Mouse (Mus musculus): ENCODE data around the gene Gm21988.

Gm21988 gene

DNA sequence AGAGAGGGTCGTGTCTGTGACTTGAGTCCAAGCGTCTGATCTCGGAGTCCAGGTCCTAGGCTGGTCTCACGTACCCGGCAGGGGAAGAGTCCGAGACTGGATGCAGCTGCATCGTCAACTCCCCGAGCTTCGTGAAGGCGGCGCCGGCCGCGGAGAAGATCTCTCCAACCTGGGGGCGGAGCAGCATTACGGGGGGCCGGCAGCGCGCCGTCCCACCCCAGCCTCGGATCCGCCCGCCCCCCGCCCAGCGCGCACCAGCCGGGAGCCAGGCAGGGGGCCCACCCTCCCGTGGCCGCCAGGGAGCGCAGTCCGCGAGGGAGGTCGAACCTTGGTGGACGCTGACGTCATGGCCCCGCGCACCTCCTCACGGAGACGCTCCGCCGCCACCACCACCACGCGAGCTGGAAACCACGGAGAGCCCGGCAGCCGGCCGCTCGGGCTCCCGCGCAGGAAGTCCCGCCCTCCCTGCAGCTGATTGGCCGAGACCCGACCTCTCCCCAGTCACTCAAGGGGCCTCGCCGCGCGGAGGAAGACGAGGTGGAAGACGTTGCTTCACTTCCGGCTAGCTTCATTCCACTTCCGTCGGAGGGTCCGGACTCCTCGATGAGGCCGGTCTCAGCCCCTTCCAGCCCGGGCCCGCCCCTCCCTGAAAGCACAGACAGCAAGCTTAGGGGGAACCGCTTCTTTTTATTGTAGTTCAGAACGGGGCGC, 2.0 kb downstream of the Gm21988 start, which contains the start of gene 0610010K14Rik:
Gene 0610010K14Rik, minus strand, starts transcription at position 458 of the 711 bp plus-strand sequence.
- in situ Hi-C loops (cut with MboI; ENCODE audit: unreplicated experiment in 2 of 2): loop anchor here (25.0 kb wide), 3 partner anchors 275 to 525 kb away; partner anchors contain the start of genes Gltpd2 (in 2 of the 2), Tm4sf5 (in 2 of the 2), Vmo1 (in 2 of the 2) and 4930544D05Rik (in 1 of the 2)

DNA sequence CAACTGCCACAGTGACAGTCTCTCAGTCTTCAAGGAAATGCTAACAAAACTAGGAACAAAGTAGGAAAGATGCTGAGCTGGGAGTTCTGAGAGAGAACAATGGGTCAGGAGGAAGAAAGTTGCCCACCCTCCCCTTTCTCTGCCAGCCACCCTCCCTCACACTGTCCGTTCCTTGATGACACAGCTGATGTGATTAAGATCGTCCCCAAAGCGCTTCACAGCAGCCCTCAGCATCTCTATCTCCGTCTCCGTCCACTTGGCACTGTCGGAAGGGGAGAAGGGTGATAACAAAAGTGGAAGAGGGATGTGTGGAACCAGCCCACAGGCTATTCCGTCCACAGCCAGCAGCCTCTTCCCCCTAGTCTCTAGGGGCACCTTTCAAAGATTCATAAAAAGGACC, 2.9 kb downstream of the Gm21988 start:
- in situ Hi-C loops (cut with MboI; ENCODE audit: unreplicated experiment in 2 of 2): loop anchor here (25.0 kb wide), 3 partner anchors 276 to 526 kb away; partner anchors contain the start of genes Gltpd2 (in 2 of the 2), Tm4sf5 (in 2 of the 2), Vmo1 (in 2 of the 2) and 4930544D05Rik (in 1 of the 2)

DNA sequence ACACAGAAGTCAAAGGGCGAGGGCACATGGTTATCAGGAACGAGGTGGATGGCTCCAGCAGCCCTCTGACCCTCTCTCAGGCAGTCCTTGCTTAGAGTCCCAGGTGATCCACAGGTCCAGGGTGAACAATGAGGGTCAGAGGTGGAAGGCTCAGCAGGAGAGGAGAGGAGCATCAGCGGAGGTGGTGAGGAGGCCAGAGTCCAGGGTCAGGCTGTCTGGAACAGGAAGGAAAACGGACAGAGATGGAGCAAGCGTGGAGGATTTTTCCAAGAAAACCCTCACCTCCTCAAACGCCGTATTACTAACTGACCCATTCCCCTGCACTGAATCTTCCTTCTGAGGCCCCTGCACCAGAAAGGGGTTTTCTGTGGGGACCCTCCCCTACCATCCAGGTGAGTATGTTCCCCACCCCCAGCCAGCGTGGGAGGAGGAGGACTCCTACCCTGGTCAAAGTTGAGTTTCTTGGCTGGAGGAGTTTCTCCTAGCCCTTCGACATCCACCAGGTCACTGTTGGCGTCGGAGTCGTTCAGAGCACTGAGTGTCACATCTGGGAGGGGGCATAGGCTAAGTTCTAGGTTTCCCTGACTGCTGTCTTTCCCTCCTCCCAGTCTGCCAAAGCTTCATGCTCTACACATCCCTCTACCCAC, 4.3 kb downstream of the Gm21988 start:
- in situ Hi-C loops (cut with MboI; ENCODE audit: unreplicated experiment in 2 of 2): loop anchor here (25.0 kb wide), 3 partner anchors 277 to 527 kb away; partner anchors contain the start of genes Gltpd2 (in 2 of the 2), Tm4sf5 (in 2 of the 2), Vmo1 (in 2 of the 2) and 4930544D05Rik (in 1 of the 2)

DNA sequence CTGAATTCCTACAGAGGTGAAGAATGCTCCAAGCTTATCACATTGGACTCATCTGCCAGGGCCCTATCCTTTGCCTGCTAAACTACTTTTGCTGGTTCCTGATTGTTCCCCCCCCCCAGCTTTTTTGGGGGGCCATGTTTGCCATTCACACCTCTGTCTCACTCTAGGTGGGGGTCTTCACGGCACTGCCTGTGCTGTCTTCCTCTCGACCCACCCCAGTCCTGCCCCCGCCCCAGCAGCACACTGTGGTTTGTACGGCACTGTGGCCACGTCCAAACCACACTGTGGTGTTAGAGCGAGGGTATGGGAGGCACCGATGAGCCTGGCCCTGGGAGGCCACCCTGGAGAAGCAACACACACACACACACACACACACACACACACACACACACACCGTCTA, 5.1 kb downstream of the Gm21988 start:
- in situ Hi-C loops (cut with MboI; ENCODE audit: unreplicated experiment in 2 of 2): loop anchor here (25.0 kb wide), 3 partner anchors 278 to 528 kb away; partner anchors contain the start of genes Gltpd2 (in 2 of the 2), Tm4sf5 (in 2 of the 2), Vmo1 (in 2 of the 2) and 4930544D05Rik (in 1 of the 2)

DNA sequence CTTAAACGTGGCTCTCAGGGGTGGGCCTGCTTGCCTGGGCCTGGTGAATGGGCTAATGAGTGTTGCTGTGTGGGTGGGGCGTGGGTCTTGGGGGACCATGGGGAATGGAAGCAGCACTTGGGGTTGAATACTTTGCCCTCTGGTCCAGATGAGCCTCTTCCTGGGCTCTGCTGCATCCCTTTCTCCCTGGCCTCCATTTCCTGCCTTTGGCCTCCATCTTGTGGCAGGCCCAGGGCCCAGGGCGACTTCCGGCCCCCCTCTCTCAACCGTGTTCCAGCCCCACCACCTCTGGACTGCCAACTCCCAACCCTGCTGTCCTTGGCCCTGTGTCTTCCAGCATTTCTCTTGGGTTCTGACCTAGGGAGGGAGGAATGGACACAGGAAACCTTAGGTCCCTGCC, 5.6 kb downstream of the Gm21988 start:
- in situ Hi-C loops (cut with MboI; ENCODE audit: unreplicated experiment in 2 of 2): loop anchor here (25.0 kb wide), 3 partner anchors 278 to 528 kb away; partner anchors contain the start of genes Gltpd2 (in 2 of the 2), Tm4sf5 (in 2 of the 2), Vmo1 (in 2 of the 2) and 4930544D05Rik (in 1 of the 2)

DNA sequence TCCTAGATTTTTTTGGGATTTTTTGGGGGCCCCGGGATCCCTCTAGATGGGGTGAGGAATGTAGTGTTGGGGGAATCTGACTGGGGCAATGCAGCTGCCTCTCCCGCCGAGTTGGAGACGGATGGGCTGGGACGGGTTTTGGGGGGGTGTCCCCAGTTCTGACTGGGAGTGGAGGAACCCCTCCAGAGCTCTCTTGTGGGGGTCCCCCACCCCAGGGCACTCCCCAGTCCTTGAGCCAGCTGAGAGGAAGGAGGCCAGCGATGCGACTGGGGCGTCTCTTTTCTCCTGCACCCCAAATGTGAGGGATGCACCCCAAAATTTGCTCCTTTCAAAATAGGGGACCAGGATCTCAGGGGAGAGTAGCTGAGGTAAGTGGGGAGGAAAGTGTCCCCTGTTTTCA, 6.6 kb downstream of the Gm21988 start:
- in situ Hi-C loops (cut with MboI; ENCODE audit: unreplicated experiment in 2 of 2): loop anchor here (25.0 kb wide), 3 partner anchors 279 to 529 kb away; partner anchors contain the start of genes Gltpd2 (in 2 of the 2), Tm4sf5 (in 2 of the 2), Vmo1 (in 2 of the 2) and 4930544D05Rik (in 1 of the 2)

DNA sequence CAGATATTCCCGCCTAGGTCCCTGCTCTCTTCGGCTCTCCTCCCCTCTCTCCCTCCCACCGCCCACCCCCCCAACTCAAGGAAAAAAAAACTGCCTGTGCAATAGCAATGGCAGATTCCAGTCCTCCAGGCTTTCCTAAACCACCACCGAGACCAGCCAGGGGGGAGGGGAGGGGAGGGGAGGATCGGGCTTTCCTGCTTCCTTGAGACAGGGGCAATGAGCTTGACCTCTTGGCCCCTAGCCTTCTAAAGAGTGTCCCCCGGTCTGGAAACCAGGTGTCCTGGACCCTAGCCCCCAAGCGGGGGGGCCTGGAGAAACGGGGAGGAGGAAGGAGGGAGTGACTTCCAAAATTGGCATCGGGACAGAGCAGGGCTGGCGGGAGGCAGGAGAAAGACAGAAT, 7.1 kb downstream of the Gm21988 start:
- in situ Hi-C loops (cut with MboI; ENCODE audit: unreplicated experiment in 2 of 2): loop anchor here (25.0 kb wide), 3 partner anchors 280 to 530 kb away; partner anchors contain the start of genes Gltpd2 (in 2 of the 2), Tm4sf5 (in 2 of the 2), Vmo1 (in 2 of the 2) and 4930544D05Rik (in 1 of the 2)

DNA sequence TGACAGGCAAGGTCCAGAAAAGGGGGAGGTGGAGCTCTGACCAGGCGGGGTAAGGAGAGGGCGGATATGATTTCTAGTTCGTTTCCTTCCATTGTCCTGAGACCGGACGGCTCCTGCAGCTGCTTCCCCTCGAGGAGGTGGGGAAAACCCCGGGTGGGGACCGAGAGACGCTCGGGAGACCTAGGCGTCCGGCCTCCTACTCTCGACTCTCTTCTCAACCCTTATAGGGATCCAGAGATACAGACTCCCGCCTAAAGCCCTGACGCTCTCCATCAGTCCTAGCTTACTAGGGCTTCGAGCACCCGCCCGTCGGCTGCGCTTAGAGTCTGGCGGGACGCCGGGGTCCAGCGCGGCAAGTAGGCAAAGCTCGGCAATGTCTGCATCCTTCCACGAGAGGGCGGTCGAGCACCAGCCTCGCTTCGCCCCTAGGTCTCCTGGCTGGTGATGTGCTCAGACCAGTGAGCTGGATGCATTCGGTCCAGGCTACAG, 9.3 kb downstream of the Gm21988 start:
- in situ Hi-C loops (cut with MboI; ENCODE audit: unreplicated experiment in 2 of 2): loop anchor here (25.0 kb wide), 3 partner anchors 282 to 532 kb away; partner anchors contain the start of genes Gltpd2 (in 2 of the 2), Tm4sf5 (in 2 of the 2), Vmo1 (in 2 of the 2) and 4930544D05Rik (in 1 of the 2)

DNA sequence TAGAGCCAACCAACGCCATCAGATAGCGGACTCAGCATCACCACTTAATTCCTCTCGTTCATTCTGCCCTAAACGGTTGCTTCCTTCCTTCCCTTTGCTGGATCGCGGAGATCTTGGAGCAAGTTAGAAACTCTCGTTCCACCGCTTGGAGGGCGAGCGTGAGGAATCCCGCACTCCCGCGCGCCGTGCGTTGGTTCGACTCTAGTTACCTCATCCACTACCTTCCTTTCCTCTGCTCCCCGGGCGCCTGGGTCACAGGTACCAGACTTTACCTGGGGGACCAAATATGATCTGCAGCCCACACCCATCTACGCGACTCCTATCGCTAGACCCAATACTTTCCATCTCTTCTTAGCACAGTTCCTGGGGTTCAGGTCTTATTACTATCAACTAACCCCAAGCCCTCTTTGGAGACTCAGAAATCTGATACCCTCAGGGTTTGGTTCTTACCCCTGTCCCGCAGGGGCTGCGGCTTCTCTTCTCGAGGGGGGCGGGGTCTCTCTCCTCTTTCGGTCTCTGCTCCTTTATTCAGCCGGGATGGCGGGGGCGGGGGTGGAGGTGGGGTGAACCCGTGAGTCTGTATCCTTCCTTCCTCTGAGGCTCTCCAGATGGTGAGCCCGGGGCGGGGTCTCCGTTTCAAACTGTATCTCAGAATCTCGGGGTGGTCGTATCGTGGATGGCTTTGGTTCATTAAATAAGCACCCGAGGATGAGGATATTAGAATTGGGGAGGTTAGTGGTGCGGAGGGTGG, 10.2 kb downstream of the Gm21988 start, which contains the start of gene Bcl6b:
Gene Bcl6b, minus strand, starts transcription at position 539 of the 751 bp plus-strand sequence.
- in situ Hi-C loops (cut with MboI; ENCODE audit: unreplicated experiment in 2 of 2): loop anchor here (25.0 kb wide), 3 partner anchors 283 to 533 kb away; partner anchors contain the start of genes Gltpd2 (in 2 of the 2), Tm4sf5 (in 2 of the 2), Vmo1 (in 2 of the 2) and 4930544D05Rik (in 1 of the 2)

DNA sequence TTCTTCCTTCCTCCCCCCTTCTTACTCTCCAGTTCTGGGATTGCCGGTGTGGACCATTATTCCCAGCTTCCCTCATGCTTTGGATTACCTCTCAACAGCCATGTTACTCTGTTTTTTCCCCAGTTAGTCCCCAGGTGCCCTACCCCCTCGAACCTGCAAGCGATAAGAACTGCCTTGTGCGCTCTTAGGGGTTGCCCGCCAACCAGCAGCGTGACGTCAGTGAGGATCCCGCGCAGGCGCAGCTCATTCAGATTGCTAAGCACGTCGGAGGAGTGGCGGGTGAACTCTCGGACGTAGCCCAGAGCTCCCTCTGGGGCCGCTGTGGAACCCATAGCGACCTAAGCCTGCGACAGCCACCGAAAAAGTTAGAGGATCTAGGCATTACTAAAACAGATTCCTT, 10.8 kb downstream of the Gm21988 start:
- in situ Hi-C loops (cut with MboI; ENCODE audit: unreplicated experiment in 2 of 2): loop anchor here (25.0 kb wide), 3 partner anchors 283 to 533 kb away; partner anchors contain the start of genes Gltpd2 (in 2 of the 2), Tm4sf5 (in 2 of the 2), Vmo1 (in 2 of the 2) and 4930544D05Rik (in 1 of the 2)

DNA sequence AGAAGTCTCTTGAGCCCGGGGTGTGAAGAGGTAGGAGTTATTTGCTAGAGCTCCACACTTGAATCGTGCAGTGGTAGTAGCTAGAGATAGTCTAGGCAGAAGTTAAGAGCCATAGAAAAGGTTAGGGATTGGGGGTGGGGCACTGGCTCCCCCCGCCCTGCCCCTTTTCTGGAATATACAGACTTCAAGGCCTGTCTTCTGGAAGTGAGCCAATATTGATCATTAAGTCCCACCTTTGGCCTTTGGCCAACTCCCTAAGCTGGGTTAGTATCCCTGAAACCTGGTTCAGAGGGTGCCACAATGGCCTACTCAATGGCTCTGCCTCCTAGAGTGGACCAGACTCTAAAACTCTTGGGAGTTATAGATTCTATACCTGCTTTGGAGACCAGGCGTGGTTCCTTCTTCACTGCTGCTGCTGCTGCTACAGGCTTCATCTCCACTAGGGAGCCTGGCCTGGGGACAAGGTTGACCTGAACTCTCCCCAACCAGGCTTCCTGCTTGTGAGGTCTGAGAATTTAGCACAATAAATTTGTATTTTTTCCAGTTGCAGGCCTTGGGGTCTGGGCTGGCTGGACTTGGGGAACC, 11.9 kb downstream of the Gm21988 start:
- in situ Hi-C loops (cut with MboI; ENCODE audit: unreplicated experiment in 2 of 2): loop anchor here (25.0 kb wide), 3 partner anchors 285 to 535 kb away; partner anchors contain the start of genes Gltpd2 (in 2 of the 2), Tm4sf5 (in 2 of the 2), Vmo1 (in 2 of the 2) and 4930544D05Rik (in 1 of the 2)

DNA sequence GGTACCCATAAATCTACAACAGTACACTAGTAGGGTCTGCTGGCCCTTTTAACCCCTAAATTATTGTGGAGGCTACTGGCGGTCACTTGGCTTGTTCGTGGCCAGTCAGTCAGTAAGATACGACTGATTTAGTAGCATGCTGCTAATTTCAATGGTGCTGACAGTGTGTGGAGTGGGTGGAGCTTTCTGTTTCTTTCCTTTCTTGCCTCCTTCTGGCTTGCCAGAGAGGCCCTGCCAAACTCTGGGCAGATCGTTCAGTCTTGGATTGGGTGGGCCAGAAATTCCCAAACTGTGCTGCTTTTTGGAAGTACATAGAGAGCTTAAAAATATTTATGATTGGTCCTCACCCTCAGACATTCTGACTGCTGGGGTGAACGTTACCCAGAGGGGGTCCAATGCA, 12.5 kb downstream of the Gm21988 start:
- in situ Hi-C loops (cut with MboI; ENCODE audit: unreplicated experiment in 2 of 2): loop anchor here (25.0 kb wide), 3 partner anchors 285 to 535 kb away; partner anchors contain the start of genes Gltpd2 (in 2 of the 2), Tm4sf5 (in 2 of the 2), Vmo1 (in 2 of the 2) and 4930544D05Rik (in 1 of the 2)

DNA sequence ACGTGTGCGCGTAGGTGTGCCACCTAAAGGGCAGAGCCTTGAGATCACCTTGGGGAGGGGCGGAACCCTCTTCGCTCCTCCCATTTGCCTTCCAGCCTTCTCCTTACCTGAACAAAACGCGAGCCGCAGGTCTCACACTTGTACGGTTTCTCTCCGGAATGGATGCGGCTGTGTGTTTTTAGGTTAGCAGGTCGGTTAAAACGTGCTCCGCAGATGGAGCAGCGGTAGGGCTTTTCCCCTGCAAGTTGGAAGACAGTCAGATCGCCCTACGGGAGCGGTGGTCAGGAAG, 13.1 kb downstream of the Gm21988 start:
- in situ Hi-C loops (cut with MboI; ENCODE audit: unreplicated experiment in 2 of 2): loop anchor here (25.0 kb wide), 3 partner anchors 286 to 536 kb away; partner anchors contain the start of genes Gltpd2 (in 2 of the 2), Tm4sf5 (in 2 of the 2), Vmo1 (in 2 of the 2) and 4930544D05Rik (in 1 of the 2)

DNA sequence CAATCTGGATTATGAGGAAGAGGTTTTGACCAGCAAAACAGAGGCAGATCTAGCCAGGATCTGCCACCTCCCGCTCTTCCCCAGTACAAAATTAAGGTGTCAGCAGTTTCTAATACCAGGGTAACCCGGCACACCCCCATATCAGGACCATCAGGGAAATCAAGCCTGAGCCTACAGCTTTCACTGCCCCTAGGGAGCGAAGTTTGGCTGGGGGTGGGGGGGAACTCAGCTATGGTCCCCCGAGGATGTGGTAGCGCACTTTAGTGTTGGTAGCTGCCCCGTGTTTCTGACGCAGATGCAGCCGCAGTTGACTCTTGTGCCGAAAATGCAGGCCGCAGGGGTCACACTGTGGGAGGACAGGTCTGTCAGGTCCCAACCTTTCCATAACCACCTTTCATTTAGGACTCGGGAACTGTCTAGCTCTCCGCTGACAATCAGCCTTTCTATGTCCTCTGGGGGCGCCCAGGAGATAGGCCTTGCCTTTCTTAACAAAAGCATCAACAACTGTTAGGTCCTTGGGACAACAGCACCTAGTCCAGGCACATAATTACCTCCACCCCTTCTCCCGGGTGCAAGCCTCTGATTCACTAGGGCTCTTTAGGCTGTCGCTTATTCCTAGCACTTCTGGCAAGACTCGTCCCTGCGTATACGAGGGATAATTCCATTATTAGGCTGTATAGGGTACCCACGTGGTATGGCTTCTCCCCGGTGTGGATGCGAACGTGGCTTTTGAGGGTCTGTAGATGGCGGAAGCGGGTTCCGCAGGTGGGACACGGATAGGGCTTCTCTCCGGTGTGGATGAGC, 13.6 kb downstream of the Gm21988 start:
- in situ Hi-C loops (cut with MboI; ENCODE audit: unreplicated experiment in 2 of 2): loop anchor here (25.0 kb wide), 3 partner anchors 286 to 536 kb away; partner anchors contain the start of genes Gltpd2 (in 2 of the 2), Tm4sf5 (in 2 of the 2), Vmo1 (in 2 of the 2) and 4930544D05Rik (in 1 of the 2)

DNA sequence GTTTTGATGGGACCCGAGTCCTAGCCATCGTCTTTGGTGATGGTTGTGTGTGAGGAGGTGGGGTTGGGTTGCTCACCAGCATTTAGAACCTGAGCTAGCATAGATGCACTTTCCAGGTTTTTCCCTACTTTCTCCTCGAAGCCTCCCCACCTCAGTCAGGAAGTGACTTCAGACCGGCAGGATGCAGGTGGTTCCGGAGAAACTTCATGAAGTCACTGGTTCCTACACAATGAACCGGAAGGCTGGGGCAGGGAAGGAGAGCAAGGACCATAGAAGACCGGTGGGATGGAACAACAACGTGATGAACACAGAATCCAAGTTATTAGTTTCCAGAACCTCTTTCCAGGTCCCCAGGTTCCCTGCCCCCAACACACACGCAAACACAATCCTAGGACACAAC, 15.9 kb downstream of the Gm21988 start:
- in situ Hi-C loops (cut with MboI; ENCODE audit: unreplicated experiment in 2 of 2): loop anchor here in 1 of 2 experiments (25.0 kb wide), 1 partner anchor 536 kb away; the partner anchor contains the start of genes Senp3, Tnfsf12, Tnfsf13 and Tnfsfm13

DNA sequence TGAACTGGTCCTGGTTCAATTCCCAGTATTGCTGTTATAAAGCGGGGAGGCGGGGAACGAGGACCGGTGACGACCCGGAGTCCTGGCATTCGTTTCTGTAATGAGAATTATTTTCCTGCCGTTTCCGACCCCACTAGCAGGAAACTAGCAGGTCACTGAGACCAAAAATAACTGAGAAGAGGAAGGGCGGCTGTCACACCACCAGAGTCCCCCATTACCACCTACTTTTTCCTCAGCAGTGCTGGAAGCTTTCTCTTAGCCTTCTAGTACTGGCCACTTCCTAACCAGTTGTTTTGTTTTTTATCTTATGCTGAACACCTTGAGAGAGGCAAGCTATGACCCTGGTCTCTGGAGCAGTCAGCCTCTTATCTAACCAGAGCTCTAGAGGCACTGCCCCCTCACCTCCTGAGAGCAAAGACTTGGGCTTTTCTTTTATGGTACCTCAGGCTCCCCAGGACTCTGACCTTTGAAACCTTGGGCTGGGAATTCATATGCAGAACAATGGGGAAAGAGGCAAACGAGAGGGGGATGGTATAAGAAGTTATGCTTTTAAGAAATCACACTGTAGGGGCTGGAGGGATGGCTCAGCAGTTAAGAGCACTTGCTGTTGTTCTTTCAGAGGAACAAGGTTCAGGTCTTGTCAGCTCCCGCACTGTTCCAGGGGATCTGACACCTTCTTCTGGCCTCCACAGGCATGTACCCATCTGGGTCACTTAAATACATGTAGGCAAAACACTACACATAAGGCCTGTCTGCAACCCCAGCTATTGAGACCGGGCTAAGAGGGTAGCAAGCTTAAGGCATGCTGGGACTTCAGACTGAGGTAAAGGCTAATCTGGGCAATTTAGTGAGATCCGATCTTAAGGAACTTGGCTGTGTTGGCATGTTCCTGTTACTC, 17.8 kb downstream of the Gm21988 start:
- in situ Hi-C loops (cut with MboI; ENCODE audit: unreplicated experiment in 2 of 2): loop anchor here in 1 of 2 experiments (25.0 kb wide), 1 partner anchor 535 kb away; the partner anchor contains the start of genes Senp3, Tnfsf12, Tnfsf13 and Tnfsfm13
